Mouse (Mus musculus) cortical plate, adult 2 months (tissue): Measurements from ENCODE around the gene Ankrd13a.

Experiments used
- CTCF ChIP-seq: fragments of 200-500 bp; IDR thresholded peaks from 2 replicates; pipeline ENCODE4 v1.5.1; 2011; ENCODE audit warnings: mild to moderate bottlenecking, control low read depth, low read length; ENCODE audit not compliant: insufficient read depth; ENCODE audit errors: extremely low read depth
- POLR2A ChIP-seq: fragments of 200-500 bp; IDR thresholded peaks from 2 replicates; pipeline ENCODE4 v1.6.1; 2011; ENCODE audit warnings: mild to moderate bottlenecking, low read length, control low read depth; ENCODE audit not compliant: insufficient read depth; ENCODE audit errors: extremely low read depth

GRCm38 (mm10) chr5:114753384-114753783 is 21.1 kb upstream of the Ankrd13a start:
- TF ChIP-seq CTCF (no peak), POLR2A (no peak)
